Mouse (Mus musculus): ENCODE measurements around the gene Myo1d. TPM values are rescaled to one million over a fixed set of nuclear protein-coding genes. Genes with fewer than 3 reads are reported as not detected.

The Myo1d gene
- polyA plus RNA-seq, 1 experiment: not detected

DNA sequence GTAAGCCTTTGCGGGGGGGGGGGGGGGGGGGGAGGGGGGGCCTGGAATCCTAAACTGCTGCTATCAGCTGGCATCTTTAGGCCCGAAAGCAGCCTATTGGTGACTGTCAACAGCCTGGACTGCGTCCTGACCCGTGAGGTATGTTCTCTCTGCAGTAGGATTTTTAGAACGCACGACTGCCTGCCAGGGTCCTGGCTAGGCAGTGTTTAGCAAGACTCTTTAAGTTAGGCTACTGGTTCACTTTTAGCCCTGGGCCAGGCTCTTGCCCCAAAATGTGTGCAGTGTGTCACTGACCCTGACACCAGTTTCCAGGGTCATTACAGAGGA lies 29.8 kb upstream of the Myo1d start:
- H3K4me1 ChIP-seq (ENCODE audit: control insufficient read depth, insufficient read depth, low read length): peaks cover 9% of the 10 kb centered on the region
- no peak overlapping the region for H3K27ac ChIP-seq (ENCODE audit: insufficient read depth, low read depth, low read length)
- H3K4me3 ChIP-seq (ENCODE audit: insufficient read depth, low read depth, low read length): peak overlapping the region; percentile 45; the same call in 1 of the 2 replicates
- TF ChIP-seq POLR2A (IDR thresholded peaks at IDR 0.05; ENCODE audit: insufficient read depth, low read depth, low read length) (no peak), CTCF (IDR thresholded peaks at IDR 0.05; ENCODE audit: insufficient read depth, low read depth, low read length) (no peak)
- 67% methylated on average over 6 of the region's 6 CpGs for WGBS

DNA sequence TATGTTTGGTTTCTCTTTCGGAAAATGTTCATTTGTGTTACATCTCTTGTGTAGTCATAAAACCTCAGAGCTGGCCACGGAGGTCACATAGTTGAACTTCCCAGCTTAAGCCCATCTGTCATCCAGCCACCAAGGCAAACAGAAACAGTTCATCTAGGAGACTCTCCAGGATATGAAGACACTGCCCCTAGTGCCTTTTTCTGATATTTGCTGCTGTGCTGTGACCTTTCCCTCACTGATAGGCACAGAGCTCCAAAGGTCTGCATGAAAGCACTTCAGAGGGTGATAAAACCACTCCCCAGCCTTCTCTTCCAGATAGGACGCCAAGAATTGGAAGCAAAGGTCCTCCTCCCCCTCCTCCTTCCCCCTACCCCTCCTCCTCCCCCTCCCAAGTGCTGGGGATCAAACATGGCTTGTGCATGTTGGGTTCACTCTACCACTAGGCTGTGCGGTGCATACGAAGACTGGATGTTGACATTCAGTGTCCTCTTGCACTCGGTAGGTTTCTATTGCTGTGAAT lies 28.8 kb upstream of the Myo1d start:
- WGBS: 89% methylated on average over 6 of the region's 6 CpGs
- TF ChIP-seq POLR2A (IDR thresholded peaks at IDR 0.05; ENCODE audit: insufficient read depth, low read depth, low read length) (no peak), CTCF (IDR thresholded peaks at IDR 0.05; ENCODE audit: insufficient read depth, low read depth, low read length) (no peak)
- no peak overlapping the region for H3K4me3 ChIP-seq (ENCODE audit: insufficient read depth, low read depth, low read length)
- peaks cover 9% of the 10 kb centered on the region for H3K4me1 ChIP-seq (ENCODE audit: control insufficient read depth, insufficient read depth, low read length)
- no peak overlapping the region for H3K27ac ChIP-seq (ENCODE audit: insufficient read depth, low read depth, low read length)

DNA sequence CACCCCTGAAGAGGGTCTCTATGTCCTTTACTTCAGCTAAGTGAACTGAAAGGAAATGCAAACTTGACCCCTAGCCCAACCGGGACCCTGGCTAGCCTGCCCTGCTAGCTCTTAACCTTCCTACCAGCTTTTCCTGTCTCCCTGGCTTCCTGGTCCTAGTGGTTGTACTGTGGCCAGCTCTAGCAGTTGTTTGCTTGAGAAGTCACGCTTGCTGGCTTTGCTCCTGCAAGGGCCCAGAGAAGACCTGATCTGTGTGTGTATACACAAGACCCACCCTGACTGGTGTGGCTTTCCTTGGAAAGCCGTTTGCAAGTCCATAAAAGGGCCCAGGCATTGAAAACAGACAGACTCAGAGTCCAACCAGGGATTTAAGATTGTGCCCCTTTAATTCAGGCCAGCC lies 22.9 kb upstream of the Myo1d start:
- Histone ChIP-seq H3K4me1 (ENCODE audit: control insufficient read depth, insufficient read depth, low read length) (no peaks in the 10 kb centered on the region; the same call in 1 of the 2 replicates), H3K4me3 (ENCODE audit: insufficient read depth, low read depth, low read length) (no peak overlapping the region), H3K27ac (ENCODE audit: insufficient read depth, low read depth, low read length) (no peak overlapping the region)
- no peak for TF ChIP-seq CTCF (IDR thresholded peaks at IDR 0.05; ENCODE audit: insufficient read depth, low read depth, low read length)
- no peak for TF ChIP-seq POLR2A (IDR thresholded peaks at IDR 0.05; ENCODE audit: insufficient read depth, low read depth, low read length)
- WGBS: 72% methylated on average over 3 of the region's 3 CpGs

DNA sequence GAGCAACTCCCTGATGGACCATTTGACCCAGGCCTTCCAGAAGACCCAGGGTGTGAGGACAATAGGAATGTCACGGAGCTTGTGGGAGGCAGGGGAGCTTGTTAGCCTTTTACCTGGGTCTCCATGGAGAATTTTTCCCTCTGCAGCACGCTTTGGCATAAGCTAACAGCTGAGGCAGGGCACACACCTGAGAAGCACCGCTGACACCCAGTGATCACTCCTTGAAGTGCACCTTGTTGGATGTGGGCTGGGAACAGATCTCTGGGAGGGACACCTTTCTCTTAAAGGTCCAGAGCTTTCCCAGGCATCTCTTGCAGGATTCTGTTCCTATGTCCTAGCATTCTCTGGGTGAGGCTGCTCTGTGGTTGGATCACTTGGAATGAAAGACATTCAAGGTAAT lies 20.2 kb upstream of the Myo1d start:
- H3K4me1 ChIP-seq (ENCODE audit: control insufficient read depth, insufficient read depth, low read length): no peaks in the 10 kb centered on the region; the same call in 1 of the 2 replicates
- no peak overlapping the region for H3K27ac ChIP-seq (ENCODE audit: insufficient read depth, low read depth, low read length)
- TF ChIP-seq POLR2A (IDR thresholded peaks at IDR 0.05; ENCODE audit: insufficient read depth, low read depth, low read length) (no peak), CTCF (IDR thresholded peaks at IDR 0.05; ENCODE audit: insufficient read depth, low read depth, low read length) (no peak)
- H3K4me3 ChIP-seq (ENCODE audit: insufficient read depth, low read depth, low read length): no peak overlapping the region
- WGBS: 62% methylated on average over 3 of the region's 3 CpGs

DNA sequence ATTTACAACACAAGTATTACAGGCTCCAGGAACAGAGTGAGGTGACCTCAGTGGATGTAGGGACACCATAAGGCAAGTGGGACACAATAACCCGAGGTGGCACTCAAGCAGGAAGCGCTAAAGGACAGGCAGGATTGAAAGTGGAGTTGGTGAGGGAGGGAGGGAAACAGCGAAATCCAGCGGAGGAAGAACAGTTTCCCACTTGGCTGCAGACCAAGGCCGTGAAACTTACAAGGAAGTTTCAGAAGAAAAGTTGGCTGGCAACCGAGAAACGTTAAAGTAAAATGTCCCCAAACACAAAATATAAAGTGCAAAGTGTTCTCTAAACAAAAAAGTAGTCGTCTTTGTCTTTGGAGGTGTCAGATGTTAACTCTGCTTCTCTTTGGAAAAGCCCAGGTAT lies 15.6 kb upstream of the Myo1d start:
- no peak overlapping the region for H3K4me3 ChIP-seq (ENCODE audit: insufficient read depth, low read depth, low read length)
- TF ChIP-seq POLR2A (IDR thresholded peaks at IDR 0.05; ENCODE audit: insufficient read depth, low read depth, low read length) (no peak), CTCF (IDR thresholded peaks at IDR 0.05; ENCODE audit: insufficient read depth, low read depth, low read length) (no peak)
- H3K27ac ChIP-seq (ENCODE audit: insufficient read depth, low read depth, low read length): no peak overlapping the region
- H3K4me1 ChIP-seq (ENCODE audit: control insufficient read depth, insufficient read depth, low read length): no peaks in the 10 kb centered on the region; the same call in 1 of the 2 replicates
- 57% methylated on average over 8 of the region's 8 CpGs for WGBS

DNA sequence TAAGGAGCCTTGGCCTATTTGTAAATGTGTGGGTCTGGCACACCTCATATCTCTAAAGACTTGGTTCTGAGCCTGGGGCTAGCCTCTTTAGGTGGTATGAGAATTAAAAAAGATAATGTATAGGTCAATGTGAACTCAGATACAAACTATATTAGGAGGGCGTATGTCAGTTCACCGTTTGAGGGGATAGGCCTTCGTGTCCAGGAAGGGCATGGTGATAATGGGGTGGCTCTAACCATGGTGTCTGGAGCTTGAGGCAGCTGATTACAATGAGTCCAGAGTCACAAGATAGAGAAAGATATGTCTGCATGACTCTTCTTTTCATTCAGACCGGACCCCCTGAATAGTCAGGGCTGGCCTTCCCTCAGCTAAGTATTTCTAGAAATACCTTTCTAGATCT lies 14.5 kb upstream of the Myo1d start:
- no peaks in the 10 kb centered on the region; the same call in 1 of the 2 replicates for H3K4me1 ChIP-seq (ENCODE audit: control insufficient read depth, insufficient read depth, low read length)
- no peak overlapping the region for H3K4me3 ChIP-seq (ENCODE audit: insufficient read depth, low read depth, low read length)
- H3K27ac ChIP-seq (ENCODE audit: insufficient read depth, low read depth, low read length): no peak overlapping the region
- WGBS: 96% methylated on average over 4 of the region's 4 CpGs
- no peak for TF ChIP-seq CTCF (IDR thresholded peaks at IDR 0.05; ENCODE audit: insufficient read depth, low read depth, low read length)
- TF ChIP-seq POLR2A (IDR thresholded peaks at IDR 0.05; ENCODE audit: insufficient read depth, low read depth, low read length): no peak

DNA sequence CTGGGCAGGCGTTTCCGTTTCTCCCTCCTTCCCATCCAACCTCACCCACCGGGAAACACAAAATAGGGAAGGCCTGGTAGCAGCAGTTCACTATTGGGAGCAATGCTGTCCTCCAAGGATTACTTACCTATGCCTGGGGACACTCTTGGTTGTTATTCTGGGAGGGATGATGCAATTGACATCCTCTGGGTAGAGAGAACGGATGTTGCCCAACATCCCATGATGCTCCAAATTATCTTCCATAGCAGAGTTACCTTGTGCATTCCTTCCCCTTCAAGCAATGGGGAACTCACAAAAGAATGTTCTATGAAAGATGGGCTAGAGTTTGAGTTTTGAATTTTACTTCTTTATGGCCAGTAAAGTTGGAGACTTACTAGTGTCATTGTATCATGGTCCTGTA lies 13.6 kb upstream of the Myo1d start:
- no peak overlapping the region for H3K4me3 ChIP-seq (ENCODE audit: insufficient read depth, low read depth, low read length)
- TF ChIP-seq CTCF (IDR thresholded peaks at IDR 0.05; ENCODE audit: insufficient read depth, low read depth, low read length) (no peak), POLR2A (IDR thresholded peaks at IDR 0.05; ENCODE audit: insufficient read depth, low read depth, low read length) (no peak)
- 96% methylated on average over 4 of the region's 4 CpGs for WGBS
- H3K27ac ChIP-seq (ENCODE audit: insufficient read depth, low read depth, low read length): no peak overlapping the region
- no peaks in the 10 kb centered on the region for H3K4me1 ChIP-seq (ENCODE audit: control insufficient read depth, insufficient read depth, low read length)

DNA sequence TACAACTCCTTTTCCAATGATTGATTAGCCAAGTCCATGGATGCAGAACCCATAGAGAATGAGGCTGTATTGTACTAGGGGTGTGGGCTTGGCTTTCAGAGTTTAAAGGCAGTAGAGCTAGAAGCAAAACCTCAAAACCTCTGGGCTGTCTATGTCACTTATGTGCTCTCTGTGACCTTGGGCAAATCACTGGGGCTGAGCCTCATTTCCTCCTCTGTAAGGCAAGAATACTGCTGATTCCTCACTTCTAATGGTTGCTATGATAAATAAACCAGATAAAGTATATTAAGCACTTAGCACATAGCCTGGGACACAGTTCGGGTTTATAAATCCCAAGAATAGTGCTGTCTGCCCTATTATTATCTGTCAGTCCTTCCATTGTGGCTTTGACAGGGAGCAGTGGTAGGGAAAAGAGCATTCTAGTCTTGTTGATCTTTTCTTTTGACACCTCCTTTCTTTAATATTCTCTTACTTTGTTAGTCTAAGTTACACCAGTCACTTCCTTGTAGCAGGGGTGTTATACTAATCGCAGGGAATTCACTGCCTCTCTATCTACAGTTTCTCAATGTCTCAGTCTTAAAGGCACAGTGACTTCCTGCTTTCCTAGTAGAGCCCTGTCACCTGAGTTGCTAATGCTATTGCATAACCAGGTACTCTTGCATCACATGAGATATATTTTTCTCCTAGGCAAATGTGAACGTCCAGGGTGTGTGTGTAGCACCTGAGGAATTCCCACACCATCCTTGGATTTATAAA lies 12.0 kb upstream of the Myo1d start:
- WGBS: 66% methylated on average over 3 of the region's 3 CpGs
- Histone ChIP-seq H3K4me3 (ENCODE audit: insufficient read depth, low read depth, low read length) (no peak overlapping the region), H3K27ac (ENCODE audit: insufficient read depth, low read depth, low read length) (no peak overlapping the region), H3K4me1 (ENCODE audit: control insufficient read depth, insufficient read depth, low read length) (no peaks in the 10 kb centered on the region)
- no peak for TF ChIP-seq POLR2A (IDR thresholded peaks at IDR 0.05; ENCODE audit: insufficient read depth, low read depth, low read length)
- TF ChIP-seq CTCF (IDR thresholded peaks at IDR 0.05; ENCODE audit: insufficient read depth, low read depth, low read length): no peak

DNA sequence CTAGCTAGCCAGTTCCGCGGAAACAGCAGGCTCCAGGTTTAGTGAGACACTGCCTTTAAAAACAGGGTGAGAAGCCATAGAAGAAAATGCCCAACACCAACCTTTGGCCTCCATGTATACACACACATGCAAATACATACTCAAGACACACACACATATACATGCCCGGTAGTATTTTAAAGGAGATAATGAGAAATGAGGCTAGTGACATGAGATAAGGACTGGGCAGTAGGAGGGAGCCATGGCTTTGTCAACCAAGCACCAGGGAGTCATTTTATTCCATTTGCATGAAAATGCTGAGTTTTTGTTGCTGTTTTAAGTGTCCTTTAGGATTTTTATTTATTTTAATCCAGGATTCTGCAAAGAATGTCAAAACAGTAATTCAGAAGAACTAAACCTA lies 10.6 kb upstream of the Myo1d start:
- Histone ChIP-seq H3K27ac (ENCODE audit: insufficient read depth, low read depth, low read length) (no peak overlapping the region), H3K4me1 (ENCODE audit: control insufficient read depth, insufficient read depth, low read length) (no peaks in the 10 kb centered on the region), H3K4me3 (ENCODE audit: insufficient read depth, low read depth, low read length) (no peak overlapping the region)
- TF ChIP-seq POLR2A (IDR thresholded peaks at IDR 0.05; ENCODE audit: insufficient read depth, low read depth, low read length) (no peak), CTCF (IDR thresholded peaks at IDR 0.05; ENCODE audit: insufficient read depth, low read depth, low read length) (no peak)
- WGBS: 88% methylated on average over 3 of the region's 3 CpGs
